Mouse (Mus musculus) kidney, adult 2 months (tissue): ENCODE measurements around the gene Sgk1.

ENCODE experiments used
- CTCF ChIP-seq: fragments of 200-500 bp; conservative IDR thresholded peaks from 2 replicates; pipeline ENCODE4 v1.5.1; 2011; ENCODE audit warnings: low read depth, mild to moderate bottlenecking, control low read depth, low read length, moderate library complexity, mixed read lengths; ENCODE audit not compliant: insufficient read depth, insufficient read length
- POLR2A ChIP-seq: fragments of 200-500 bp; IDR thresholded peaks from one replicate; pipeline ENCODE4 v1.6.1; 2011; ENCODE audit warnings: low read depth, low read length, control low read depth

DNA sequence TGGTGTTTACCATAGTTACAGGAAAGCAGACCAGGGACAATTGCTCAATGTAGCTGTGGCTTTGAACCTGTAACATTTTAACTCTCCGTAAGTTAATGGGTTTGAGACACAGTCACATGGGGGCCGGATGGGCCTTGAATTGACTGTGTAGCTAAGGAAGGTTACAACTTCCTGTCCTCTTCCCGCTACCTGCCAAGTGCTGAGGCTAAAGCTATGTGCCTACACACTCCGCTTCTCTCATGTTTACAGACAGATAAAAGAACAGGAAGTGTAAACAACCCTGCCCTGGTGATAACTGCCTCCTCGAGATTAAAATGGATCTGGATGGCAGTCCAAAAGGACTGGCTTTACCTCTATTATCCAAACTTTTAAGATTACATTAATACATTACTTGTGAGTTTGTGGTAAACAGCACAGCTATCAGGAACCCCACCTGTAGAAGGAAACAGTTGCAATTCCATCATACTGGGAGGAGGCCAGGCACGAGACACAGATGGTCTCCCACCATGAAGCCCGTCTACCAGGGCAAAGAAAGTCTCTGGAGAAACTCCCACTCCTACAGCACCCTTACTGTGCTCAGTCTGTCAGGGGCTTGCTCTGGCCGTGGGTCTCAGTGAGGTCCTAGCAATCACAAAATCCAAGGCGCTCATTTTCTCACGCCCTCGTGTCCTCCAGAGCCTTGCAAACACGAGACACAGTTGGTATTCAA, 54.7 kb downstream of the Sgk1 start:
- TF ChIP-seq CTCF (no peak), POLR2A (no peak)
